Mouse (Mus musculus) megakaryocyte, embryonic 14.5 days (primary cell): ENCODE results near the gene Vps25.

Experiments
- FLI1 ChIP-seq: IDR thresholded peaks from 2 replicates; pipeline ENCODE4 v1.6.1; 2012; ENCODE audit warnings: low read length, inconsistent platforms, mixed read lengths
- GATA1 ChIP-seq: IDR thresholded peaks from 3 replicates; pipeline ENCODE4 v1.6.1; 2012; ENCODE audit warnings: mixed read lengths, low read length, inconsistent platforms, borderline replicate concordance

GRCm38 (mm10) chr11:101302004-101302798 is 48.7 kb downstream of the Vps25 start, which contains the start of gene Becn1:
- TF ChIP-seq GATA1 (no peak), FLI1 (no peak)
